Comparison of ENCODE assay signal across 1 mouse cellular context in genomic region chr7:30572969-30573368, GRCm38 (mm10).
TF ChIP-seq lines count a peak whose summit lies in the region.

No protein-coding gene starts in this region.

TF ChIP-seq in MEL, 35 proteins besides CTCF, POLR2A, EP300 and RAD21 (continued from another document):
- TF ChIP-seq MEF2A (IDR thresholded peaks at IDR 0.05; ENCODE audit: extremely low read depth, insufficient replicate concordance, low read depth, low read length, poor library complexity, severe bottlenecking) (no peak), POLR2AphosphoS5 (IDR thresholded peaks at IDR 0.05; ENCODE audit: borderline replicate concordance, low read depth, low read length) (no peak), MYB (IDR thresholded peaks at IDR 0.05; ENCODE audit: low read depth, low read length) (no peak), ZMIZ1 (IDR thresholded peaks at IDR 0.05; ENCODE audit: low read depth, low read length) (no peak), POLR2AphosphoS2 (IDR thresholded peaks at IDR 0.05; ENCODE audit: low read length) (no peak), GATA1 (IDR thresholded peaks at IDR 0.05; ENCODE audit: low read depth, low read length) (0 out of 2 replicates have a peak, but pooled peaks have one; percentile 8), ZNF384 (IDR thresholded peaks at IDR 0.05; ENCODE audit: low read depth, low read length) (no peak), MYC (IDR thresholded peaks at IDR 0.05; ENCODE audit: low read depth, low read length) (no peak), MAX (IDR thresholded peaks at IDR 0.05; ENCODE audit: low read length) (0 out of 2 replicates have a peak, but pooled peaks have one; percentile 47), ETS1 (IDR thresholded peaks at IDR 0.05; ENCODE audit: low read depth, low read length) (peak; percentile 64), TAL1 (IDR thresholded peaks at IDR 0.05; ENCODE audit: low read length) (peak; percentile 63), HCFC1 (IDR thresholded peaks at IDR 0.05; ENCODE audit: low read depth, low read length) (no peak), USF2 (IDR thresholded peaks at IDR 0.05; ENCODE audit: borderline replicate concordance in 1 of 2, insufficient read depth in 1 of 2, low read depth in 1 of 2, low read length in 2 of 2) (no peak)
TF ChIP-seq in MEL: peak in this region for 6.
